Comparison of ENCODE assay signal across 9 mouse cellular contexts in the genomic region with DNA sequence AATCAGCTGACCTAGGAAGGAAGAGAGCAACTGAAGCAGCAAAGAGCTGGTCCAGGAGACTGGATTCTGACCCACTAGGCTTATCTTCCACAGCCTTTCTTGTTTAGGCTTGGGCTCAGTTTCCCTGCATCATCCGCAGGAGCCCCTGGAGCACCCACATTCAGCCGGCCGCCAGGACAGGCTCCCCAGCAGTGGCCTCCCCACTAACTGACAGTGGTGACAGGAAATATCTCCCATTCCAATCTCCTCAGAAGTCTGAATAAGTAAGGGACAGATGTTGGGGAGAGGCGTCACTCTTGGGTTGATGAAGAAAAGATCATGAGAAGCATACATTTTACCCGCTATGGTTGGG. TPM values are rescaled to one million over a fixed set of nuclear protein-coding genes. Genes with fewer than 3 reads are reported as not detected.
A peak's percentile ranks its signal among the peaks of the same experiment; 100 is the strongest.
DNase-seq lines count a peak whose midpoint lies in the region; ATAC-seq and TF ChIP-seq lines count a peak whose summit lies in the region.
"Had no signal": no experiment of that assay in that cellular context is flagged by ENCODE, and none has a peak within 500 bp of the region (broad histone marks: within the 10 kb centered on the region; RNA-seq: fewer than 3 reads in every experiment).

No protein-coding gene starts in this region.

- peak; percentile 9 for DNase-seq in lung, embryonic 14.5 days
- no peak for DNase-seq in lung, postnatal 10 days
- DNase-seq in embryonic facial prominence, embryonic 14.5 days (ENCODE audit: low spot score), result no peak
- DNase-seq in limb, embryonic 10.5 days (ENCODE audit: low spot score), result no peak
- DNase-seq in layer of hippocampus, adult 18-20 months (ENCODE audit: low spot score in 2 of 2), result no peak
- DNase-seq in right cerebral cortex, postnatal 4 days, result no peak
- no peak for DNase-seq in frontal cortex, adult 2 months (ENCODE audit: extremely low spot score in 1 of 2, low spot score in 1 of 2)

- WGBS in lung, embryonic 14.5 days, result 11% methylated on average over 5 of the region's 5 CpGs
- WGBS in embryonic facial prominence, embryonic 14.5 days, result 16% methylated on average over 5 of the region's 5 CpGs
- WGBS in limb, embryonic 10.5 days, result 41% methylated on average over 5 of the region's 5 CpGs
- 31% methylated on average over 5 of the region's 5 CpGs for WGBS in neural tube, embryonic 13.5 days

- no peak for ATAC-seq in lung, embryonic 14.5 days (ENCODE audit: insufficient read depth)
- ATAC-seq in embryonic facial prominence, embryonic 14.5 days (ENCODE audit: low read depth), result no peak
- no peak for ATAC-seq in neural tube, embryonic 13.5 days (ENCODE audit: low read depth)

- peak overlapping the region; percentile 96 for H3K27ac ChIP-seq in lung, embryonic 14.5 days (ENCODE audit: low read depth)
- H3K27ac ChIP-seq in embryonic facial prominence, embryonic 14.5 days (replicated peaks; ENCODE audit: low read depth, low read length), result peak overlapping the region; percentile 93
- H3K27ac ChIP-seq in limb, embryonic 10.5 days, result peak overlapping the region; percentile 86
- peak overlapping the region; percentile 91 for H3K27ac ChIP-seq in neural tube, embryonic 13.5 days (replicated peaks)

- no peaks in the 10 kb centered on the region for H3K9me3 ChIP-seq in lung, embryonic 14.5 days (ENCODE audit: low read depth, low read length)
- no peaks in the 10 kb centered on the region for H3K9me3 ChIP-seq in embryonic facial prominence, embryonic 14.5 days (ENCODE audit: control insufficient read depth, low read length)
- no peaks in the 10 kb centered on the region for H3K9me3 ChIP-seq in limb, embryonic 10.5 days (replicated peaks)
- H3K9me3 ChIP-seq in neural tube, embryonic 13.5 days, result no peaks in the 10 kb centered on the region

- peak overlapping the region; percentile 74 for H3K4me2 ChIP-seq in lung, embryonic 14.5 days
- peak overlapping the region; percentile 91 for H3K4me2 ChIP-seq in embryonic facial prominence, embryonic 14.5 days (ENCODE audit: low read depth, low read length)
- H3K4me2 ChIP-seq in neural tube, embryonic 13.5 days, result peak overlapping the region; percentile 77

- peak overlapping the region; percentile 37; the same call in 1 of the 2 replicates for H3K4me3 ChIP-seq in lung, embryonic 14.5 days (ENCODE audit: low read depth, low read length)
- peak overlapping the region; percentile 83 for H3K4me3 ChIP-seq in embryonic facial prominence, embryonic 14.5 days (ENCODE audit: low read depth, low read length)
- H3K4me3 ChIP-seq in limb, embryonic 10.5 days, result peak overlapping the region; percentile 69
- no peak overlapping the region for H3K4me3 ChIP-seq in neural tube, embryonic 13.5 days

- H3K36me3 ChIP-seq in lung, embryonic 14.5 days (ENCODE audit: insufficient read depth), result no peaks in the 10 kb centered on the region
- H3K36me3 ChIP-seq in embryonic facial prominence, embryonic 14.5 days (ENCODE audit: control insufficient read depth, insufficient read depth, low read length), result no peaks in the 10 kb centered on the region
- no peaks in the 10 kb centered on the region for H3K36me3 ChIP-seq in limb, embryonic 10.5 days
- H3K36me3 ChIP-seq in neural tube, embryonic 13.5 days, result no peaks in the 10 kb centered on the region

- H3K27me3 ChIP-seq in lung, embryonic 14.5 days (ENCODE audit: insufficient read depth, low read length), result no peaks in the 10 kb centered on the region
- no peaks in the 10 kb centered on the region for H3K27me3 ChIP-seq in embryonic facial prominence, embryonic 14.5 days (replicated peaks; ENCODE audit: control insufficient read depth, insufficient read depth, low read length)
- H3K27me3 ChIP-seq in limb, embryonic 10.5 days (ENCODE audit: low read depth, poor library complexity, severe bottlenecking), result no peaks in the 10 kb centered on the region
- no peaks in the 10 kb centered on the region for H3K27me3 ChIP-seq in neural tube, embryonic 13.5 days

- TF ChIP-seq CTCF in lung, embryonic 14.5 days (IDR thresholded peaks at IDR 0.05; ENCODE audit: low read depth), result no peak

- no peak overlapping the region for H3K9ac ChIP-seq in lung, embryonic 14.5 days
- H3K9ac ChIP-seq in embryonic facial prominence, embryonic 14.5 days (ENCODE audit: low read depth, low read length), result no peak overlapping the region
- no peak overlapping the region; the same call in 1 of the 2 replicates for H3K9ac ChIP-seq in neural tube, embryonic 13.5 days

- H3K4me1 ChIP-seq in lung, embryonic 14.5 days (ENCODE audit: insufficient read depth), result peaks cover 23% of the 10 kb centered on the region
- peaks cover 35% of the 10 kb centered on the region for H3K4me1 ChIP-seq in embryonic facial prominence, embryonic 14.5 days (ENCODE audit: control insufficient read depth, insufficient read depth, low read length)
- peaks cover 45% of the 10 kb centered on the region for H3K4me1 ChIP-seq in limb, embryonic 10.5 days
- peaks cover 43% of the 10 kb centered on the region for H3K4me1 ChIP-seq in neural tube, embryonic 13.5 days (replicated peaks)

RNA-seq across cellular contexts. Expression of gene Tlcd2, which starts 1.8 kb away (rescaled TPM):
- 18.0 and 24.2 TPM in 2 replicates for polyA plus RNA-seq in lung, embryonic 14.5 days (2014; fragmentation: Nextera tagmentation; extraction: Ambion mirVana)
- polyA plus RNA-seq in embryonic facial prominence, embryonic 14.5 days (2014; fragmentation: Nextera tagmentation; extraction: Ambion mirVana), result 19.1 and 22.7 TPM in 2 replicates
- 9.2 and 9.8 TPM in 2 replicates for polyA plus RNA-seq in limb, embryonic 10.5 days (2016; fragmentation: Nextera tagmentation; extraction: Ambion mirVana)
- polyA plus RNA-seq in neural tube, embryonic 13.5 days (2015; fragmentation: Nextera tagmentation; extraction: Ambion mirVana), result 3.9 and 4.3 TPM in 2 replicates
- under 1 TPM in 1 of 2 experiments, not detected in 1; 0.89 TPM for total RNA-seq in layer of hippocampus, adult 18-20 months (2021)
- polyA plus RNA-seq in frontal cortex, adult 2 months (2012; rRNA removed), result 0.84 and 1.3 TPM in 2 replicates

RNA-seq across cellular contexts. Expression of gene Wdr81, which starts 5.2 kb away (rescaled TPM):
- 4.1 and 4.6 TPM in 2 replicates for polyA plus RNA-seq in lung, embryonic 14.5 days (2014; fragmentation: Nextera tagmentation; extraction: Ambion mirVana)
- polyA plus RNA-seq in embryonic facial prominence, embryonic 14.5 days (2014; fragmentation: Nextera tagmentation; extraction: Ambion mirVana), result 5.7 and 7.0 TPM in 2 replicates
- polyA plus RNA-seq in limb, embryonic 10.5 days (2016; fragmentation: Nextera tagmentation; extraction: Ambion mirVana), result 5.6 and 6.6 TPM in 2 replicates
- 5.9 and 6.0 TPM in 2 replicates for polyA plus RNA-seq in neural tube, embryonic 13.5 days (2015; fragmentation: Nextera tagmentation; extraction: Ambion mirVana)
- 10 to 100 TPM; 21.6 to 23.3 TPM for total RNA-seq in layer of hippocampus, adult 18-20 months (2021)
- polyA plus RNA-seq in frontal cortex, adult 2 months (2012; rRNA removed), result 13.2 and 14.4 TPM in 2 replicates

RNA-seq across cellular contexts. Expression of gene Serpinf2, which starts 20.3 kb away (rescaled TPM):
- 0.24 TPM in 1 of 2 replicates, not detected in the other for polyA plus RNA-seq in lung, embryonic 14.5 days (2014; fragmentation: Nextera tagmentation; extraction: Ambion mirVana)
- polyA plus RNA-seq in embryonic facial prominence, embryonic 14.5 days (2014; fragmentation: Nextera tagmentation; extraction: Ambion mirVana), result not detected in 2 replicates
- polyA plus RNA-seq in limb, embryonic 10.5 days (2016; fragmentation: Nextera tagmentation; extraction: Ambion mirVana), result 0.36 TPM in 1 of 2 replicates, not detected in the other
- 0.25 TPM in 1 of 2 replicates, not detected in the other for polyA plus RNA-seq in neural tube, embryonic 13.5 days (2015; fragmentation: Nextera tagmentation; extraction: Ambion mirVana)
- under 1 TPM; 0.53 to 0.59 TPM for total RNA-seq in layer of hippocampus, adult 18-20 months (2021)
- 0.10 and 0.11 TPM in 2 replicates for polyA plus RNA-seq in frontal cortex, adult 2 months (2012; rRNA removed)
- polyA plus RNA-seq: activated CD4-positive, CD25-positive, alpha-beta regulatory T cell, adult 4 months had no signal

RNA-seq across cellular contexts. Expression of gene Prpf8, which starts 26.9 kb away (rescaled TPM):
- 96.9 and 104 TPM in 2 replicates for polyA plus RNA-seq in lung, embryonic 14.5 days (2014; fragmentation: Nextera tagmentation; extraction: Ambion mirVana)
- polyA plus RNA-seq in embryonic facial prominence, embryonic 14.5 days (2014; fragmentation: Nextera tagmentation; extraction: Ambion mirVana), result 76.6 and 83.5 TPM in 2 replicates
- 81.7 and 82.6 TPM in 2 replicates for polyA plus RNA-seq in limb, embryonic 10.5 days (2016; fragmentation: Nextera tagmentation; extraction: Ambion mirVana)
- 47.3 and 51.3 TPM in 2 replicates for polyA plus RNA-seq in neural tube, embryonic 13.5 days (2015; fragmentation: Nextera tagmentation; extraction: Ambion mirVana)
- total RNA-seq in layer of hippocampus, adult 18-20 months (2021), result 100 to 1,000 TPM; 132 to 133 TPM
- 86.2 and 95.8 TPM in 2 replicates for polyA plus RNA-seq in frontal cortex, adult 2 months (2012; rRNA removed)

RNA-seq across cellular contexts. Expression of gene Serpinf1, which starts 37.2 kb away (rescaled TPM):
- polyA plus RNA-seq in lung, embryonic 14.5 days (2014; fragmentation: Nextera tagmentation; extraction: Ambion mirVana), result 41.7 and 44.6 TPM in 2 replicates
- polyA plus RNA-seq in embryonic facial prominence, embryonic 14.5 days (2014; fragmentation: Nextera tagmentation; extraction: Ambion mirVana), result 354 and 373 TPM in 2 replicates
- polyA plus RNA-seq in limb, embryonic 10.5 days (2016; fragmentation: Nextera tagmentation; extraction: Ambion mirVana), result 214 and 217 TPM in 2 replicates
- 60.8 and 74.9 TPM in 2 replicates for polyA plus RNA-seq in neural tube, embryonic 13.5 days (2015; fragmentation: Nextera tagmentation; extraction: Ambion mirVana)
- total RNA-seq in layer of hippocampus, adult 18-20 months (2021), result 10 to 100 TPM; 10.6 to 15.4 TPM
- 33.0 and 33.1 TPM in 2 replicates for polyA plus RNA-seq in frontal cortex, adult 2 months (2012; rRNA removed)
